Mouse (Mus musculus) embryonic fibroblast, embryonic 13.5 days (primary cell): ENCODE data around the gene Slc17a1.

Experiments used
- CTCF ChIP-seq: IDR thresholded peaks from 2 replicates; pipeline ENCODE4 v1.5.1; 2011; ENCODE audit warnings: mild to moderate bottlenecking, control low read depth, low read length, moderate library complexity, borderline replicate concordance; ENCODE audit not compliant: insufficient read depth
- POLR2A ChIP-seq: IDR thresholded peaks from 2 replicates; pipeline ENCODE4 v1.6.1; 2011; ENCODE audit warnings: low read depth, mild to moderate bottlenecking, control low read depth, low read length, moderate library complexity

- TF ChIP-seq CTCF (no peak), POLR2A (no peak)
Observed at GRCm38 (mm10) chr13:23849299-23849698, 18.3 kb upstream of the Slc17a1 start.
